Mouse (Mus musculus): ENCODE data around the gene Card6. TPM values are rescaled to one million over a fixed set of nuclear protein-coding genes. Genes with fewer than 3 reads are reported as not detected.
A peak's percentile ranks its signal among the peaks of the same experiment; 100 is the strongest.

Card6 gene
- total RNA-seq, 1 experiment: 0.18 TPM

GRCm38 (mm10) chr15:5117031-5117601, 8.8 kb upstream of the Card6 start:
- in situ Hi-C loops (cut with MboI; ENCODE audit: low sequenced_read_pairs in 2 of 2, unreplicated experiment in 2 of 2): no loop called here
- Histone ChIP-seq H3K36me3 (ENCODE audit: control insufficient read depth, insufficient read depth, low read length, poor library complexity, severe bottlenecking) (peaks cover 45% of the 10 kb centered on the region), H3K4me3 (ENCODE audit: insufficient read depth in 1 of 2, low read depth in 1 of 2, low read length in 2 of 2, poor library complexity in 1 of 2, severe bottlenecking in 1 of 2) (peak overlapping the region; percentile 96 to 98)

DNA sequence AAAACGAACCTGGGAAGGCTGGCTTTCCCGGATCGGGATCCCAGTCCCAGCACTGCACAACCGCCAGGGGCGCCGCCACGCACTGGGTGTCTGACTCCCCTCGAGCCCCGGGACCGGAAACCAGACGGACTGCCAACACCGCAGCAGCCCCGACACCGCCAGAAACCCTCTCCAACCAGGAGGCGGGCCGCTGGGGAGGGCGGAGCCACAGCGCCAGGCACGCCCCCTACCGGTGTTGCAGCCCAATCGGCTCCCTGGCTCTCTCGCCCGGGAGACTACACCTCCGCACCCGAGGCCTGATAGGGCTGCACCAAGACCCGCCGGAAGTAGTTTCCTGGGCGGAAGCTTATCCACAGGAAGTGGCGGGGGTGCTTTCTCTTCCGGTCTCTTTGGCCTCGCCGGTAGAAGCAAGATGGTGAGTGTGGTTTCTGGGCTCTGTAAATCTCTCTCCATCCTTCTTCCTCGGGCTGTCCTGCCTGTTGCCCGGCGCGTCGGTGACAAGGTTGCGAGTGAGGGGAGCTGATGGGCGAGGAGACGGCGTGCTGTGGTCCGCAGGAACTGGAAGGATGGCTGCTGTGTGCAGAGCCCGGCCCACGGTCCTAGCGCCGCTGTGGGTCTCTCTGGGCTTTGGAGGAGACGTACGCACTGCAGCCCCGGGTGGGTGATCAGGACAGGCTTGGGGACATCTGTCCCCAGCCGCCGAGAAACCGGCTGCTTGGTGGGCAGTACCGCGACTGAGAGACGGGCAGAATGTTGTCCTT, 8.1 kb upstream of the Card6 start, which contains the start of gene Rpl37:
TSS of gene Rpl37 (plus strand) at position 376 of the 761 bp plus-strand sequence.
- TF ChIP-seq HCFC1 (IDR thresholded peaks at IDR 0.05; ENCODE audit: borderline replicate concordance, insufficient read depth, low read length): peak; percentile 78
- no peak for TF ChIP-seq ZC3H11A (IDR thresholded peaks at IDR 0.05; ENCODE audit: borderline replicate concordance, low read depth, low read length)
- Histone ChIP-seq H3K4me3 (ENCODE audit: insufficient read depth in 1 of 2, low read depth in 1 of 2, low read length in 2 of 2, poor library complexity in 1 of 2, severe bottlenecking in 1 of 2) (peak within 1 kb of the TSS; percentile 96 to 98), H3K4me1 (ENCODE audit: control insufficient read depth in 2 of 2, insufficient read depth in 2 of 2, low read length in 2 of 2, poor library complexity in 1 of 2) (peaks cover 2 to 3% of the 10 kb centered on the region in 2 experiments; a peak in 1 of 4 replicates)

More at GRCm38 (mm10) chr15:5117031-5117601, 8.8 kb upstream of the Card6 start:
- Histone ChIP-seq H3K9me3 (ENCODE audit: control insufficient read depth, insufficient read depth, low read depth, low read length) (no peaks in the 10 kb centered on the region), H3K4me1 (ENCODE audit: control insufficient read depth in 2 of 2, insufficient read depth in 2 of 2, low read length in 2 of 2, poor library complexity in 1 of 2) (peaks cover 2 to 3% of the 10 kb centered on the region in 2 experiments; a peak in 1 of 4 replicates), H3K27ac (ENCODE audit: insufficient read depth, low read depth, low read length, poor library complexity, severe bottlenecking) (peak overlapping the region; percentile 81), H3K9ac (ENCODE audit: insufficient read depth, low read depth, low read length, poor library complexity, severe bottlenecking) (peak overlapping the region; percentile 99)
- TF ChIP-seq ZC3H11A (IDR thresholded peaks at IDR 0.05; ENCODE audit: borderline replicate concordance, low read depth, low read length) (no peak), MAFK (IDR thresholded peaks at IDR 0.05; ENCODE audit: insufficient read depth, low read depth, low read length) (no peak), ZNF384 (IDR thresholded peaks at IDR 0.05; ENCODE audit: low read depth, low read length) (no peak), HCFC1 (IDR thresholded peaks at IDR 0.05; ENCODE audit: borderline replicate concordance, insufficient read depth, low read length) (no peak), CHD2 (IDR thresholded peaks at IDR 0.05; ENCODE audit: low read depth, low read length) (no peak)
- DNase-seq (ENCODE audit: low read depth, low spot score): no peak

DNA sequence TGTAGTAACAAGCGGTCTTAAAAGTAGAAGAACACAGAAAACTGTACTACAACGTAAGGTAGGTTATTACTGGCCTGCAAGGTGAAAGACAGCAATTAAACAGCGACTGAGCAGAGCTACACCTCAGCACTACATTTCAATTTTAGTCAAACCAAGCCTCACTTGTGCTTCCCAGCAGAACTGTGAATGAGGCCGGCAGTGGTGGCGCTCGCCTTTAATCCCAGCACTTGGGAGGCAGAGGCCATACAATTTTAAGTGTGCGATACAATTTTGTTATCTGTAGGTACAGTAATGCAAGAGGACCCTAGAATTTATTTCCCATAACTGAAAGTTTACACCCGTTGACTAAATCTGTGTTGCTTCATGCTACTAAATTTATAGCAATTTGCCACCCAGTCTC, 6.8 kb upstream of the Card6 start:
- Histone ChIP-seq H3K4me3 (ENCODE audit: insufficient read depth in 1 of 2, low read depth in 1 of 2, low read length in 2 of 2, poor library complexity in 1 of 2, severe bottlenecking in 1 of 2) (peak overlapping the region; percentile 66 to 77; a peak in 3 of 4 replicates), H3K9me3 (ENCODE audit: control insufficient read depth, insufficient read depth, low read depth, low read length) (no peaks in the 10 kb centered on the region), H3K27ac (ENCODE audit: insufficient read depth, low read depth, low read length, poor library complexity, severe bottlenecking) (no peak overlapping the region), H3K4me1 (ENCODE audit: control insufficient read depth in 2 of 2, insufficient read depth in 2 of 2, low read length in 2 of 2, poor library complexity in 1 of 2) (peaks cover 2 to 3% of the 10 kb centered on the region in 2 experiments; a peak in 1 of 4 replicates), H3K9ac (ENCODE audit: insufficient read depth, low read depth, low read length, poor library complexity, severe bottlenecking) (peak overlapping the region; percentile 16; the same call in 1 of the 2 replicates), H3K36me3 (ENCODE audit: control insufficient read depth, insufficient read depth, low read length, poor library complexity, severe bottlenecking) (peaks cover 32% of the 10 kb centered on the region)
- in situ Hi-C loops (cut with MboI; ENCODE audit: low sequenced_read_pairs in 2 of 2, unreplicated experiment in 2 of 2): no loop called here
- no peak for DNase-seq (ENCODE audit: low read depth, low spot score)
- TF ChIP-seq ZC3H11A (IDR thresholded peaks at IDR 0.05; ENCODE audit: borderline replicate concordance, low read depth, low read length) (no peak), CHD2 (IDR thresholded peaks at IDR 0.05; ENCODE audit: low read depth, low read length) (no peak), ZNF384 (IDR thresholded peaks at IDR 0.05; ENCODE audit: low read depth, low read length) (no peak), MAFK (IDR thresholded peaks at IDR 0.05; ENCODE audit: insufficient read depth, low read depth, low read length) (no peak), HCFC1 (IDR thresholded peaks at IDR 0.05; ENCODE audit: borderline replicate concordance, insufficient read depth, low read length) (no peak)

More for the DNA sequence above, 8.1 kb upstream of the Card6 start, which contains the start of gene Rpl37:
- Histone ChIP-seq H3K9me3 (ENCODE audit: control insufficient read depth, insufficient read depth, low read depth, low read length) (no peaks in the 10 kb centered on the region), H3K9ac (ENCODE audit: insufficient read depth, low read depth, low read length, poor library complexity, severe bottlenecking) (peak within 1 kb of the TSS; percentile 99), H3K27ac (ENCODE audit: insufficient read depth, low read depth, low read length, poor library complexity, severe bottlenecking) (peak within 1 kb of the TSS; percentile 81), H3K36me3 (ENCODE audit: control insufficient read depth, insufficient read depth, low read length, poor library complexity, severe bottlenecking) (peaks cover 44% of the 10 kb centered on the region)
- peak; percentile 96 for DNase-seq (ENCODE audit: low read depth, low spot score)
- in situ Hi-C loops (cut with MboI; ENCODE audit: low sequenced_read_pairs in 2 of 2, unreplicated experiment in 2 of 2): no loop called here

- H3K4me1 ChIP-seq (ENCODE audit: control insufficient read depth in 2 of 2, insufficient read depth in 2 of 2, low read length in 2 of 2, poor library complexity in 1 of 2): no peaks in the 10 kb centered on the region
- no peak for DNase-seq (ENCODE audit: low read depth, low spot score)
- no peak overlapping the region for H3K27ac ChIP-seq (ENCODE audit: insufficient read depth, low read depth, low read length, poor library complexity, severe bottlenecking)
- TF ChIP-seq HCFC1 (IDR thresholded peaks at IDR 0.05; ENCODE audit: borderline replicate concordance, insufficient read depth, low read length) (no peak), ZC3H11A (IDR thresholded peaks at IDR 0.05; ENCODE audit: borderline replicate concordance, low read depth, low read length) (no peak), MAFK (IDR thresholded peaks at IDR 0.05; ENCODE audit: insufficient read depth, low read depth, low read length) (no peak), CHD2 (IDR thresholded peaks at IDR 0.05; ENCODE audit: low read depth, low read length) (no peak), ZNF384 (IDR thresholded peaks at IDR 0.05; ENCODE audit: low read depth, low read length) (no peak)
- no peak overlapping the region for H3K4me3 ChIP-seq (ENCODE audit: insufficient read depth in 1 of 2, low read depth in 1 of 2, low read length in 2 of 2, poor library complexity in 1 of 2, severe bottlenecking in 1 of 2)
- peaks cover 10% of the 10 kb centered on the region for H3K36me3 ChIP-seq (ENCODE audit: control insufficient read depth, insufficient read depth, low read length, poor library complexity, severe bottlenecking)
- no peak overlapping the region for H3K9ac ChIP-seq (ENCODE audit: insufficient read depth, low read depth, low read length, poor library complexity, severe bottlenecking)
- no peaks in the 10 kb centered on the region for H3K9me3 ChIP-seq (ENCODE audit: control insufficient read depth, insufficient read depth, low read depth, low read length)
- in situ Hi-C loops (cut with MboI; ENCODE audit: low sequenced_read_pairs in 2 of 2, unreplicated experiment in 2 of 2): no loop called here
These were observed 4.3 kb upstream of the Card6 start for GRCm38 (mm10) chr15:5112651-5113050.
